Mouse (Mus musculus) olfactory bulb, adult 2 months (tissue): ENCODE results near the gene 1700016D06Rik.

Source experiments
- CTCF ChIP-seq: fragments of 200-500 bp; IDR thresholded peaks from 2 replicates; pipeline ENCODE4 v1.5.1; 2012; ENCODE audit warnings: low read depth, mild to moderate bottlenecking, low read length, moderate library complexity; ENCODE audit not compliant: insufficient read depth
- POLR2A ChIP-seq: fragments of 200-500 bp; IDR thresholded peaks from 2 replicates; pipeline ENCODE4 v1.6.1; 2012; ENCODE audit warnings: mild to moderate bottlenecking, low read depth, low read length, moderate library complexity; ENCODE audit not compliant: insufficient read depth

DNA sequence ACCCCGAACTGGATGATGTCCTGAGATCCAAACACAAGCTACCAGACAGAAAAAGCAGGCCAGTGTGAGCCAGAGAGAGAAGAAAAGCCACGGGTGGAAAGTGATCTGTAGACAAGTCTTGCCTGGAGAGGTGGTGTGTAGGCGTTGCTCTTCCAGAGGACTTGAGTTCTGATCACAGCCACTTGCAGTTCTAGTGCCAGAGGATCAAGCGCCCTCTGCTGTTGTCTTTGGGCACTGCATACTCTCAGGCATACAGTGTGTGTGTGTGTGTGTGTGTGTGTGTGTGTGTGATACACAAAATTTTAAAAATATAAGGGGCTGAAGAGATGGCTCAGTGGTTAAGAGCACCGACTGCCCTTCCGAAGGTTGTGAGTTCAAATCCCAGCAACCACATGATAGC, 11.4 kb upstream of the 1700016D06Rik start:
- TF ChIP-seq CTCF (no peak), POLR2A (no peak)
